Mouse (Mus musculus) left cerebral cortex, postnatal 14 days (tissue): ENCODE measurements around the gene Camsap2. TPM values are rescaled to one million over a fixed set of nuclear protein-coding genes. Genes with fewer than 3 reads are reported as not detected.

ENCODE experiments used
- DNase-seq, 2 experiments: peaks; one replicate each; pipeline ENCODE4 v3.0.0; 2021 to 2022; ENCODE audit warnings: low spot score in 2 of 2, mixed read lengths in 1 of 2
- intact Hi-C: fragments of 180-260 bp; cut with DNase I; formaldehyde crosslinking; loops from one replicate; pipeline ENCODE4 v1.15.1; 2025
- total RNA-seq, 2 experiments: library from RNA; stranded (reverse); gene quantifications; 2 replicates each; pipeline ENCODE4 v1.2.3; 2021

Gene Camsap2
- total RNA-seq, 2 experiments from 2014 or later, result 134 to 139 TPM

DNA sequence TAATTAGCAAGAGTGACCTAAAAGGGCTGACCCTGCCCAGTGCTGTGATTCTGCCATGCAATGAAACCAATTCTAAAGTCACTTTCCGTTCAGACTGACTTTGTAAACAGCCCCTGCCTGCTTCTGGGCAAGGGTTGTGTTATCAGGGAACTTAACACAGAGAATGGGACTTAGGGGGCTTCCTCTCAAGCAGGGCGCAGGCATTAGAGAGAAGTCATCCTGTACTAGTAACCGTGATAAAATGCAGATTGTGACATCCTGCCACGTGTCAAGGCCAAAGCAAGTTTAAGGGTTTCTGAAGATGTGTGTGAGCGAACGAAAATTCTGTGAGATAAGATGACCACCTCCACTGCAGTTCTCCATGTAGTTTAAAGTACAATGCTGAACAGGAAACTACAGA lies 79.8 kb downstream of the Camsap2 start:
- intact Hi-C loops, result no loop called here
- no peak for DNase-seq

DNA sequence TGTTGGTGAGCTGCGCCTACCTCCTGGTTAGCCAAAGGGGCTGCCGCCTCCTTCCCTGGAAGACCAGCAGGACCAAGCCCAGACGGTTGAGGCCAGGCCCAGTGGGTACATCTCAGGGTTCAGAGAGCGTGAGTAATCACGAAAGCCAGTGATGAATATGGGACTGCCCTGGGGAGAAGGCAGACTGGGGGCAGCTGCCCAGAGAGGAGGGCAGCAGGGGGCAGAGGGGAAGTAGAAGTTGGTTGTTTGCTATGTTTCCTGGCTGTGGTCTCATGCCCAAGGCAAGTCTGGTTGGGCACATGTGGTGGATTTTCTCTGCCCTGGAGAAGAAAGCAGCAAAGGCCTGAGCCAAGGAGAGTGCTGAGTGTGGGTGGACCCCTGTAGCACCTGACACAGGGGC lies 82.5 kb downstream of the Camsap2 start:
- intact Hi-C loops, result no loop called here
- DNase-seq, result no peak

DNA sequence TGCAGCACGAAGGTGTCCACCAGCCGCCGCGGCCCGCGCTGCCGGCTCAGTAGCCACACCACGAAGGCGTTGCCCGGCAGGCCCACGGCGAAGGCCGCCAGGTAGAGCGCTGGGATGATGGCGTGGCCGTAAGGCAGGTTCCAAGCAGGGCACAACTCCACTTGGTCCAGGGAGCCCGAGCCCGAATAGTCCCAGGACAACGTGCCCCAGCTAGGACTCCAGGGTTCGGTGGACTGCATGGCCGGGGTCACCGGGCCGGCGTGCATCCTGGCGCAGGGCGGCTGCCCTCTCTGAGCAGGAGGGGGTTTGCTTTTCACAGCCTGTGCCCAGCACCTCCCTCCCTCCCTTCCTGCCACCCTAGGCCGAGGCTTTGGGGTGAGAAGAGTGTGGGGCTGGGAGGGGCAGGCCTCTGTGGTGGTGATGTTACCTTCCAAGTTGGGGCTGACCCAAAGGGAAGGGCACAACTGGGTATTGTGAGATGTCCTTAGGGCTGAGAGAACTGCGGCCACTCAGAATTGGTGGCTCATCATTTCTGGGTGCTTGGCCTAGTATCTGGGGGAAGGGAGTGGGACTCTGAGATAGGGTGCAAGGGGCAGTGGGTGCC lies 85.2 kb downstream of the Camsap2 start, which contains the start of gene Gpr25:
Gene Gpr25 (minus strand): TSS at position 239 of the 604 bp plus-strand sequence.
- no peak for DNase-seq
- intact Hi-C loops, result no loop called here

DNA sequence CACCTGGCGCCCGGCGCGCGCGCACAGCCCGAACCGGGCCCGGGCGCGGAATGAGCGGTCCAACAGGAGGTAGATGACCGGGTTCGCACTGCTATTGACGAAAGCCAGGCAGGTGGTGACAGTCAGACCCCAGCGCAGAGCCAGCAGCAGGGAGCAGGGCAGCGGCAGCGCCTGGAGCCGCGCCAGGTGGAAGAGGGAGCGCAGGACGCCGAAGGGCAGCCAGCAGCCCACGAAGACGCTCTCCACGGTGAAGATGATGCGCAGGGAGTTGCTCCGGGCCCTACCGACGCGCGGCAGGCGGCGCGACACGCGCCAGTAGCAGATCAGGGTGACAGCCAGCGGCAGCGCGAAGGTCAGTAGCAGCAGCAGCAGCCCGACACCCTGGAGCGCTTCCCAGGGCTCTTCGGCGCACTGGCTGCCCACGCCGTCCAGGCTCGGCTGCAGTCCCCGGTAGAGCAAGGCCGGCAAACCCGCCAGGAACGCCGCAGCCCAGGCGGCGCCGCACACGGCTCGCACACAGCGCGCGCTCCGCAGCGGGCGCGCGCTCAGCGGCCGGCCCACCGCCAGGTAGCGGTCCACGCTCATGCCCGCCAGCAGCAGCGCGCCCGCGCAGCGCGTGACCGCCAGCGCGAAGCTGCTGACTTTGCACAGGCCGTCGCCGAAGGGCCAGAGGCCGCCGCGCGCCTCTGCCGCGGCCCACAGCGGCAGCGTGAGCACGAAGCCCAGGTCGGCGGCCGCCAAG lies 85.8 kb downstream of the Camsap2 start:
- DNase-seq, result peak; percentile 64 to 69
- intact Hi-C loops, result loop anchor here (5.0 kb wide), 1 partner anchor 213 kb away; no protein-coding TSS in a partner anchor

DNA sequence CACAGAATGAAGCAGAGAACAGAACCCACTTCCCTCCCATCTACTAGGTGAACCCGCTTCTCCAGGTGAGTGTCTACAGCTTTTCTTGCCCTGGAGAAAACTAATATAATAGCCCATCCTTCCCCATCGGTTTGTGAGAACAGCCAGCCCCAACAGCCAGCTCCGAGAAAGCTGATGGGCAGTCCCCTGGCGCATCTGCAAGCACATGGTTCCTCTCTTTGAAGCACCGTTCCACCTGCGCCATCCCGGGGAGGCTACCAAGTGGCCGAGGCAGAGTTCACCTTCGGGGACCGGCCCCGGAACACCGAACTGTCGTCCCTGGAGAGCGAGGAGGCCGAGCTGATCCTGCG lies 86.4 kb downstream of the Camsap2 start:
- intact Hi-C loops, result loop anchor here (5.0 kb wide), 1 partner anchor 212 kb away; no protein-coding TSS in a partner anchor
- no peak for DNase-seq

DNA sequence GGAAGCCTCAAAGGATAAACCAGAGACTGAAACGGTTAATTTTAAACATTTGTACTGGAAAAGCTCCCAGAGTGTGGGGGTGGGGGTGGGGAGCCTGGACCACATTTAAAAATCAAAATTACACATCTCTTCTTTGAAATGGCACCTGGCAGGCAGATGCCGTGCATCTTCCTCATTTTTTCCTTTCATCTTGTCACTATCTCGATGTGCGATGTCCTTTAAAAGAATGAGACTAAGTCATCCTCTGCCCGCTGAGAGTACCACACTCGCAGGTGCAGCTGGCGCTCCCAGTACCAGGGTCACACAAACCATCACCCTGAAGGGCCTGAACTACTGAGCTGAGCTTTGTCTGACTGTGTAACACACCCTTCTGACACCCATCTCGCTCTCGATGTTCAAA lies 87.4 kb downstream of the Camsap2 start:
- DNase-seq, result no peak
- intact Hi-C loops, result loop anchor here (5.0 kb wide), 1 partner anchor 211 kb away; no protein-coding TSS in a partner anchor

DNA sequence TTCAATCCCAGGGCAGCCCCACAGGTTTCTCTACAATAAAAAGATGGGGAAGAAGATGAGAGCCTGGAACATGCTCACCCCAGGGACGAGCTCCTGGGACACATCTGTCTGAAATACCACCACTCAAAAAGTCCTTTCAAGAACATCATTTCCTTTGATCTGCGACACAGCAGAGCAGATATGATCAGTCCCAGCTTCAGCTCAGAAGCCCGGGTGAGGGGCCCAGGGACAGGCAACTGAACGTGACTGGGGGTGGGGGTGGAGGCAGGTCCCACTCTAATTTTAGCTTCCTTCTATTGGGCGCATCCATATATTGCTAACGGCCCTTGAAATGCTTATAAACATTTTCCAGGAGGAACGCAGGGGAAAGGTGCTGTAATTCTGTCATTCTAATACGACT lies 90.2 kb downstream of the Camsap2 start:
- intact Hi-C loops, result loop anchor here (5.0 kb wide), 1 partner anchor 208 kb away; no protein-coding TSS in a partner anchor
- no peak for DNase-seq

DNA sequence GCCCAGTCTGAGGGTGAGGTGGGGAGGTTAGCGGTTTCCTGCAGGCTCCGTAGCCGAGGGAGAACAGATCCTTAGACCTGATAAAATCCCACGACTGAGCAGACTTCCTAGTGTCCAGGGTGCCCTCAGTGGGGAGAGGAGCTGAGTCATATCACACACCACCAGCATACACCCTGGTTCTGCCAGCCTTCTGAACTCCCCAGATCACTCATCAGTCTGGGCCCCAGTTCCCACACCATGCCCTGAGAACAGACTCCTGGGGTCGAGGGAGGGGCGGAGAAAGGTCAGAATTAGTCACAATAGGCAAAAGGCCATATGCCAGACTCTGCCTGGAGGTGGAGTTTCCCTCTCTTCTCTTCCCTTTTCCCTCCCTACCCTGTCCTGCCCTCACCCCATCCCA lies 90.7 kb downstream of the Camsap2 start:
- intact Hi-C loops, result loop anchor here (5.0 kb wide), 1 partner anchor 208 kb away; no protein-coding TSS in a partner anchor
- DNase-seq, result no peak

DNA sequence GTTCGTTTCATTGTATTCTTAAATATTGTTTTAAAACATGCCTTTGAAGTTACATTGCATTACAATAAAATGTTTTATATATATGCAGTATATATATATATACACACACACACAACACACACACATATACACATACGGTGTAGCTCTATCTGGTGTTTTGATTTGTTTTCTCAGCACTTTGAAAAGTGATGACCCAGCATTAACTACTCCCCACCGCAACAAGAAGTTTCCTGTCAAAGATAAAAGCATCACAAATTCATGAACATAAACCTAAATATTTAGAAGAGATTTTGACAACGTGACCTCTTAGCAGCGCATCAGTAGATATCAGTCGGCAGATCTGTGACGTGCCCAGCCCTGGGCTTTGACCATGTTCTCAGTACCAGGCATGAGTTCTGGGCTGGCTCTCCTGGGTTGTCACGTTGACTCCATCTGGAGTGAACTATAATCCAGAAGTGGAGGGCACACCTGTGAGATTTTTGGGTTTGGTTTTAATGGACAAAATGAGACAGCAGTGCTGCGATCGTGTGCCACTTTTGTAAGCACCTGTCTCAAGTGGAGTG lies 91.3 kb downstream of the Camsap2 start:
- intact Hi-C loops, result loop anchor here (5.0 kb wide), 1 partner anchor 207 kb away; no protein-coding TSS in a partner anchor
- no peak for DNase-seq

DNA sequence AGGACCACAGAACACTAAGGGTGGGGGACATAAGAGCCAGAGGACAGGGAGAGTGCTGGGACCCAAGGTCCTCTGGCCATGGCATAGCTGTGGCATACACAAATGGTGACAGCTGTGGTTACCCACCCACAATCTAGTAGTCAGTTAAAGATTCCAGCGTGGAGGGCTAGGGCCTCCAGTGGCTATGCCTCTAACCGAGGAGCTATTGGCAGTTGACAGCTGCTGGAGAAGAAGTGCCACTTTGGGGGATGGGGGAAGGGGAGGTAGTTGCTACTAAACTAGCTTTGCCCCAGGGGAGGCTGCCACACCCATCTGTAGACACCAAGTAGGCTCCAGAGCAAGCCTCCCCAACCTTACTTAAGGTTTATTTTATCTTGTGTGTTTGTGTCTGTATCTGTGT lies 92.4 kb downstream of the Camsap2 start:
- intact Hi-C loops, result no loop called here
- no peak for DNase-seq

DNA sequence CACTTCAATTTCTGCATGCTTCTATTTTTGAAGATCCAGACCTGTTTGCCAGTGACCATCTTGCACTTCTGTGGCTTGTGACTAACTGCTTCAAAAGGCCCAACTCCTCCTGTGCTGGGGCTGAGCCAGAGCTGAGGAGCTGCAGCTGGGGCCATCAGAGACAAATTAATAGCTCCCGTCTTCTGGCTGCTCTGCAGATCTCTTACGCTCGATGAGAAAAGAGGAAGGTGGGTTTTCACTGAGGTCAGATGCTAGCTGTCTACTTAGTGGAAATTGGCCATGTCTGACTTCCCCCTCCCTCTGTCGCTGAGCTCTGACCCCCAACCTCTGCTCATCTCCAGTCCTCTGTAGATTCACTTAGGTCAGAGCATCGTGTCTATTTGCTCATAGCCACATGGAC lies 96.2 kb downstream of the Camsap2 start:
- DNase-seq, result no peak
- intact Hi-C loops, result no loop called here

DNA sequence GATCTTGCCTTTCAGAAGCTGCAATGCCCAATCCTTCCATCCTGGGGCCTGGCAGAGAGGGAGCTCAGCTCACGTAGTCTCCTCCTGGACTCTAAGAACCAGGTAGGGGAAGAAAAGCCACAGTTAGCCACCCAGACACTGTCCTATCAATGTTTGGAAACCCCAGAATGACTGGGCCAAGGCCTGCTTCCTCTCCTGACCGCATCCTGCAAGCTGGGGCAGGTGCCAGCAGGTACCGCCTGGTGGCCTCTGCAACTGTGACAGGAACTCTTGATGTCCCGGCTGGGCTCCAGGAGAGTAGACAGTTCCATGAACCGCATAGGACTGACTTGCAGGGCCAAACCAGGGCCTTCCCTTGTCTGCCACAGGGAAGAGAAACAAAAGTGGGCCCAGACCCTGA lies 98.5 kb downstream of the Camsap2 start:
- intact Hi-C loops, result no loop called here
- DNase-seq, result no peak

DNA sequence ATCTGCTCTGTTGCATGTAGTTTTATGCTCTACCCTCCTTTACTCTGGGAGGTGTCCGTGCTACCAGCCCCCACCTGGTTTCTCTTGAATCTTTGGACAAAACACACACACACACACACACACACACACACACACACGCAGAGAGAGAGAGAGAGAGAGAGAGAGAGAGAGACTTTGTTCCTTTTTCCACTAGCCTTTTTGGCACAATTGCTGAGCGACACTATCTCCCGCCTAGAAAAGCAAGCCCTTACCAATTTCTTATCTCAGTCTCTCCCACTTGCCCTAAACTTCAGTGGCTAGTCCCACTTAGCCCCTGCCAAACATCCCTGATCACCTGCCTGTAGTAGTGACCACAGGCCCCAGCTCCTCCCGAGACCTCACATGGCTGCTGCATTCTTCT lies 101.4 kb downstream of the Camsap2 start:
- intact Hi-C loops, result no loop called here
- DNase-seq, result no peak

DNA sequence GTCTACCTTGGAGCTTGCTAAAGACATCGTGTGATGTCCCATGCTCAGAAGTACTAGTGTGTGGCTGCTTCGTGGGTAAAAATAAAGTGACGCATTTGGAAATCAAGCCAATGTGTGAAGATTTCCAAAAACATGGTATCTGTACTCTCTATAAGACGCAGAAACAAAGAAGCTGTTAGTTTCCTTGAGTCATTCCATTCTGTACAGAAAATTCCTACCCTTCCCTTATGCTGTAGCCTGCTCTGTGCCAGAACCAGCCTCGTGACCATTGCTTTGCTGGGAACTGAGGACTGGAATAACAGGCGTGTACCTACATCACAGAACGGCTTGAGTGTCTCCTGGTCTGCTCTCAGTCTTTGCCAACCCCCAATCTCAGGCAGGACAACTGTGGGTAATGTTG lies 104.1 kb downstream of the Camsap2 start:
- intact Hi-C loops, result no loop called here
- peak in 1 of 2 experiments; percentile 64 for DNase-seq

DNA sequence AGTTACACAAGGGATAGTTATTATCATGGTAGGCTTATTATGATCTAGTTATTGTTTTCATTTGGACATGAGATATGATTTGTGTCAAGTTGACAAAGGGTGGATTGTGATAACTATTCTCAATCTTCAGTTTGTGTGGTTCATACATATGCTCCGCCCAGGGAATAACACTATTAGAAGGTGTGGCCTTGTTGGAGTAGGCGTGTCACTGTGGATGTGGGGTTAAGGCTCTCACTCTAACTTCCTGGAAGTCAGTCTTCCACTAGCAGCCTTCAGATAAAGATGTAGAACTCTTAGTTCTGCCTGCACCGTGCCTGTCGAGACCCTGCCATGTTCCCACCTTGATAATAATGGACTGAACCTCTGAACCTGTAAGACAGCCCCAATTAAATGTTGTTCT lies 107.4 kb downstream of the Camsap2 start:
- intact Hi-C loops, result no loop called here
- DNase-seq, result no peak

DNA sequence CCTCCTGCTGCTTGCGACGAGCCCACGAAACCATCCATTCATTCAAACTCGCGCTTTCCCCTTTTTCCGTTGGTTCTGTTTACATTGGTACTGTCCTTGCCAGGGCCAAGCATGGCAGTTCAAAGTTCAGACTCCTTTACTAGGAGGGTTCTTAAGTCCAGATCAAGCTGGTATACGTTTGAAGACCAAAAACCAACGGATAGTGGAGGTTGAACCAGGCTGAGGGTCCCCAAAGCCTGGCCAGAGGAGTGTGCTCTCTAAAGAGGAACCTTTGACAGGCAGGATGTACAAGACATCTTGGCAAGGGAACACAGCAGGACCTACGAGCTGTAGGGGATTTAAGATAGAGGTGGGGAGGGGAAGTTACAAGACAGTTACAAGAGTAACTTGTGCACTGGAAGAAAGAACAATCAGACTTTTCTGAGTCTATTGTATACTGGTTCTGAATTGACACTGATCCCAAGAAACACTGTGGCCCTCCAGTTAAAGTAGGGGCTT lies 111.3 kb downstream of the Camsap2 start:
- DNase-seq, result no peak
- intact Hi-C loops, result no loop called here

DNA sequence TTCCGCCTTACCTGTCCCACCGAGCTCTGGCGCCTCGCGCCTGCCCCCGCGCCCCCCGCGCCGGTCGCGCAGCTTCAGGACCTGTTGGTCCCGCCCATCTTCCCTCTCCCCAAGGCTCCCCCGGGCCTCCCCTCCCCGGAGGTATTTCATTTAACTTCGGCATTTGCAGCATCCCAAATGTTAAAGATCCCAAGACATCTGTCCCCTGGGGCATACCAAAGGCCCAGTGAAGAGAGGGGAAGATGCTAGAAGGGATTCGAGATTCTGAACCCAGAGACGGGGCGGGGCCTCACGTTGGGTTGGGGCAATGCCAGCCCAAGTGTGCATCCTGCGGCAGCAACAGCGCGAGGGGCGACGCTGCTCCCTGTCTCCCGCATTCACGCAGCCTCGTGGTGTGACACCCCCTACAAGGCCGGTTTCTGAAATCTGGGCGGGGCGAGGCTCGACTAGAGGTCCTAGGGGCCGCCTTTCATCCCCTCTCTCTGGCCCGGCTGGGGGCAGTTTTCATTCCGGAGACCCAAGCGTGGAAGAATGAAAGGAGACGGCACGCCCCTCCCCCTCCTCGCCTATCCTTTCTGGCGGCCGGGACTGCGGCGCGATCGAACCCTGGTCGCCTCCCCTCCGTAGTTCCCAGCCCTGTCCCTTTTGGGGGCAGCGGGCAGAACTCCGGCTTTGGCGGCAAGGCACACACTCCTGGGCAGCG lies 111.9 kb downstream of the Camsap2 start, which contains the start of gene Inava:
Gene Inava (minus strand): TSS at position 373 of the 703 bp plus-strand sequence.
- peak; percentile 36 to 41 for DNase-seq
- intact Hi-C loops, result no loop called here

DNA sequence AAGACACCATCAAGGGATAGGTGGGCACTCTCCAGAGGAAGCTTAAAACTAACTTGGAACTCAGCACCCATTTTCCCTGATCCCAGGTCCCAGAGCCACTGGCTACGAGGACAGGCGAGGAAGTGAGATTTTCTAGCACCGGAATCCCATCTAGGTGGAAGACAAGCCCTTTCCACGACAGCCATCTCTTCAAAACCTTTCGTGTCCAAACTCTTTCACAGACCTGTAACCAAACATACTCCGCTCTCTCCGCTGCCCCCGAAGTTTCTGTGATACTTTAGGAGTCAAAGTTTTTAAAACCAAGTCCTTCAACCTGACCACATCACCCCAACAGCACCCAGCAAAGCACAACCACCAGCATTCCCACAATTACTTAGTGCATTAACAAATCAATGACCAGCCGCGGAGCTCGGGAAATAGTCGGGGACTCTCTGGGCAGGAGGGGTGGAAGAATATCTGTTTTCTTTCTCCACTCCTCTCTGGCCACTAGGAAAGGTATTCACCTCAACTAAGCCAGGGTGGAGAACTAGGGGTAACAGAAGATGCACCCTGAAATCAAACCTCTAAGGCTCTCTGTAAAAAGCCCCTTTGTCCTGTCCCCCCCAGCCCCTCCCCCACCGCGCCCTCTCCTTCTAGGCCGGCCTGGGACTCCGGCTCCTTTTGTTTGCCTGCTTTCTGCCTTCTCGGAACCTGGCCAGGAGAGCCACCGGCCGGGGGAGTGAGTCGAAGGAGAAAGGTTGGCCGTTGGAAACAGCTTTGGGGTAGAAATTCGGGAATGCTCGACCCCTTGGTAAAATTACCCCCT lies 112.7 kb downstream of the Camsap2 start:
- intact Hi-C loops, result no loop called here
- DNase-seq, result no peak
